In the genomic region with DNA sequence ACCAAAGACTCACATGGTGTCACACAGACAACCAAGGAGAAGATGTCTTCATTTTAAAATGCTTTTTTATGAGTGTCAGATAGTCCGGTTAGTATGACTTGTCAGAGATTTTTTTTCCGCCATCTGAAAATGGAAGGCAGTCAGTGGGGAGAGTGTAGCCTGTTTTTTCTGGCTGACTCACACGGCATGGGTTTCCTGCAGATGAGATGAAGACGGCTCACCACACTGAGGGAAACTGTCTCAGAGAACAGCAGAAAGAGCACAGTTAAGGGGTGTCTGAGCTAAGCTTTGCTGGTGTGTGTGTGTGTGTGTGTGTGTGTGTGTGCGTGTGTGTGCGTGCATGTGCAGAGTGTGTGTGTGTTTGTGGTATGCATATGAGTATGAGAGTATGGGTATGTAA, we compare ENCODE assay signal across 34 mouse cellular contexts. TPM values are rescaled to one million over a fixed set of nuclear protein-coding genes. Genes with fewer than 3 reads are reported as not detected.
DNase-seq lines count a peak whose midpoint lies in the region; ATAC-seq lines count a peak whose summit lies in the region.
"Had no signal": no experiment of that assay in that cellular context is flagged by ENCODE, and none has a peak within 500 bp of the region (broad histone marks: within the 10 kb centered on the region; RNA-seq: fewer than 3 reads in every experiment).

No protein-coding gene starts in this region.

- 69% methylated on average over 6 of the region's 6 CpGs for WGBS in heart, embryonic 11.5 days (ENCODE audit: insufficient replicate concordance)
- WGBS in midbrain, embryonic 15.5 days: 70% methylated on average over 6 of the region's 6 CpGs
- 83% methylated on average over 6 of the region's 6 CpGs for WGBS in midbrain, embryonic 13.5 days
- 64% methylated on average over 6 of the region's 6 CpGs for WGBS in embryonic facial prominence, embryonic 10.5 days

- H3K36me3 ChIP-seq in heart, embryonic 11.5 days (ENCODE audit: control insufficient read depth, insufficient read depth, low read length): no peaks in the 10 kb centered on the region
- H3K36me3 ChIP-seq in midbrain, embryonic 15.5 days (replicated peaks): no peaks in the 10 kb centered on the region
- H3K36me3 ChIP-seq in midbrain, embryonic 13.5 days: no peaks in the 10 kb centered on the region
- no peaks in the 10 kb centered on the region for H3K36me3 ChIP-seq in embryonic facial prominence, embryonic 10.5 days (replicated peaks)
- H3K36me3 ChIP-seq: embryonic facial prominence, embryonic 15.5 days; forebrain, embryonic 15.5 days; heart, embryonic 13.5 days; midbrain, embryonic 12.5 days; neural tube, embryonic 12.5 days had no signal

- no peak overlapping the region for H3K27ac ChIP-seq in heart, embryonic 11.5 days (ENCODE audit: low read depth, low read length)
- no peak overlapping the region for H3K27ac ChIP-seq in midbrain, embryonic 15.5 days
- no peak overlapping the region for H3K27ac ChIP-seq in midbrain, embryonic 13.5 days
- no peak overlapping the region; the same call in 1 of the 2 replicates for H3K27ac ChIP-seq in embryonic facial prominence, embryonic 10.5 days (replicated peaks)
- H3K27ac ChIP-seq: embryonic facial prominence, embryonic 15.5 days; forebrain, embryonic 15.5 days; gastrocnemius, adult 2 months; heart, adult 2 months; heart, embryonic 13.5 days; liver, embryonic 14.5 days; macrophage; midbrain, embryonic 12.5 days; neural tube, embryonic 12.5 days; stomach, postnatal 0 days had no signal

- no peak overlapping the region for H3K9ac ChIP-seq in heart, embryonic 11.5 days (ENCODE audit: low read depth, low read length)
- H3K9ac ChIP-seq in midbrain, embryonic 15.5 days: no peak overlapping the region
- no peak overlapping the region for H3K9ac ChIP-seq in midbrain, embryonic 13.5 days (replicated peaks)
- H3K9ac ChIP-seq: embryonic facial prominence, embryonic 15.5 days; forebrain, embryonic 15.5 days; heart, embryonic 13.5 days; liver, embryonic 14.5 days; midbrain, embryonic 12.5 days; neural tube, embryonic 12.5 days had no signal

- DNase-seq in heart, adult 11 months: peak; percentile 53
- DNase-seq in embryonic facial prominence, embryonic 10.5 days (ENCODE audit: low spot score): peak; percentile 16
- no peak for DNase-seq in embryo, embryonic 10 days (ENCODE audit: low spot score)
- DNase-seq: adrenal gland, postnatal 14 days; cerebellum, adult 11-12 months; cerebellum, adult 9-11 months; gastrocnemius, adult 2 months; gastrocnemius, postnatal 36 days; heart, adult 2 months; heart, postnatal 10 days; kidney, adult 9 months; kidney, postnatal 25 days; left cerebral cortex, postnatal 4 days; liver; lung, adult 2 months; lung, postnatal 10 days; right cerebral cortex, adult 18-20 months; right cerebral cortex, postnatal 4 days; thymus, adult 18-20 months; thymus, postnatal 25 days had no signal

- H3K9me3 ChIP-seq in heart, embryonic 11.5 days (replicated peaks; ENCODE audit: control insufficient read depth, low read length): no peaks in the 10 kb centered on the region
- H3K9me3 ChIP-seq in midbrain, embryonic 15.5 days: no peaks in the 10 kb centered on the region
- no peaks in the 10 kb centered on the region for H3K9me3 ChIP-seq in midbrain, embryonic 13.5 days
- no peaks in the 10 kb centered on the region for H3K9me3 ChIP-seq in embryonic facial prominence, embryonic 10.5 days
- H3K9me3 ChIP-seq: embryonic facial prominence, embryonic 15.5 days; forebrain, embryonic 15.5 days; heart, embryonic 13.5 days; midbrain, embryonic 12.5 days; neural tube, embryonic 12.5 days had no signal

- H3K4me2 ChIP-seq in heart, embryonic 11.5 days: no peak overlapping the region
- no peak overlapping the region for H3K4me2 ChIP-seq in midbrain, embryonic 15.5 days
- no peak overlapping the region for H3K4me2 ChIP-seq in midbrain, embryonic 13.5 days (replicated peaks)
- H3K4me2 ChIP-seq: embryonic facial prominence, embryonic 15.5 days; forebrain, embryonic 15.5 days; heart, embryonic 13.5 days; midbrain, embryonic 12.5 days; neural tube, embryonic 12.5 days had no signal

- H3K27me3 ChIP-seq in heart, embryonic 11.5 days (ENCODE audit: control insufficient read depth, insufficient read depth, low read length): no peaks in the 10 kb centered on the region
- H3K27me3 ChIP-seq in midbrain, embryonic 15.5 days (replicated peaks): no peaks in the 10 kb centered on the region
- no peaks in the 10 kb centered on the region for H3K27me3 ChIP-seq in midbrain, embryonic 13.5 days
- H3K27me3 ChIP-seq in embryonic facial prominence, embryonic 10.5 days (replicated peaks; ENCODE audit: low read depth, poor library complexity, severe bottlenecking): no peaks in the 10 kb centered on the region
- H3K27me3 ChIP-seq: embryonic facial prominence, embryonic 15.5 days; forebrain, embryonic 15.5 days; heart, embryonic 13.5 days; midbrain, embryonic 12.5 days; neural tube, embryonic 12.5 days had no signal

- ATAC-seq in heart, embryonic 11.5 days (replicated peaks; ENCODE audit: insufficient number of reproducible peaks, low FRiP score, low TSS enrichment): no peak
- 0 out of 2 replicates have a peak, but pooled peaks have one; percentile 51 for ATAC-seq in midbrain, embryonic 15.5 days (replicated peaks)
- ATAC-seq in midbrain, embryonic 13.5 days: no peak
- no peak for ATAC-seq in erythroblast, adult 5-6 weeks (replicated peaks; ENCODE audit: low FRiP score, poor library complexity, severe bottlenecking)
- ATAC-seq: forebrain, embryonic 15.5 days; intestine, postnatal 0 days had no signal

- no peak overlapping the region for H3K4me3 ChIP-seq in heart, embryonic 11.5 days (ENCODE audit: low read depth, low read length)
- no peak overlapping the region for H3K4me3 ChIP-seq in midbrain, embryonic 15.5 days
- no peak overlapping the region for H3K4me3 ChIP-seq in midbrain, embryonic 13.5 days (replicated peaks)
- H3K4me3 ChIP-seq in embryonic facial prominence, embryonic 10.5 days: no peak overlapping the region
- H3K4me3 ChIP-seq: embryonic facial prominence, embryonic 15.5 days; forebrain, embryonic 15.5 days; gastrocnemius, adult 2 months; heart, adult 2 months; heart, embryonic 13.5 days; midbrain, embryonic 12.5 days; myocyte; neural tube, embryonic 12.5 days had no signal

- peaks cover 10% of the 10 kb centered on the region for H3K4me1 ChIP-seq in heart, embryonic 11.5 days (ENCODE audit: control insufficient read depth, insufficient read depth, low read length)
- H3K4me1 ChIP-seq in midbrain, embryonic 15.5 days: no peaks in the 10 kb centered on the region
- H3K4me1 ChIP-seq in midbrain, embryonic 13.5 days (replicated peaks): no peaks in the 10 kb centered on the region
- peaks cover 70% of the 10 kb centered on the region for H3K4me1 ChIP-seq in embryonic facial prominence, embryonic 10.5 days
- H3K4me1 ChIP-seq: forebrain, embryonic 15.5 days; midbrain, embryonic 12.5 days; neural tube, embryonic 12.5 days had no signal

RNA-seq across cellular contexts. Expression of a gene that starts 36.6 kb away (rescaled TPM):
- 36.8 and 38.0 TPM in 2 replicates for polyA plus RNA-seq in heart, embryonic 11.5 days (2014; fragmentation: Nextera tagmentation; extraction: Ambion mirVana)
- polyA plus RNA-seq in midbrain, embryonic 15.5 days (2015; fragmentation: Nextera tagmentation; extraction: Ambion mirVana): 26.3 and 30.2 TPM in 2 replicates
- polyA plus RNA-seq in midbrain, embryonic 13.5 days (2015; fragmentation: Nextera tagmentation; extraction: Ambion mirVana): 29.2 and 30.6 TPM in 2 replicates
- 54.6 and 57.0 TPM in 2 replicates for polyA plus RNA-seq in embryonic facial prominence, embryonic 10.5 days (2016; fragmentation: Nextera tagmentation; extraction: Ambion mirVana)
- 3.1 and 22.6 TPM in 2 replicates for total RNA-seq in erythroblast, adult 5-6 weeks (2015; ENCODE audit: low replicate concordance)
- 5.4 and 9.2 TPM in 2 replicates for total RNA-seq in erythroblast, adult 5-6 weeks (2017; ENCODE audit: low replicate concordance)
